Comparison of ENCODE assay signal across 17 mouse cellular contexts in the genomic region with DNA sequence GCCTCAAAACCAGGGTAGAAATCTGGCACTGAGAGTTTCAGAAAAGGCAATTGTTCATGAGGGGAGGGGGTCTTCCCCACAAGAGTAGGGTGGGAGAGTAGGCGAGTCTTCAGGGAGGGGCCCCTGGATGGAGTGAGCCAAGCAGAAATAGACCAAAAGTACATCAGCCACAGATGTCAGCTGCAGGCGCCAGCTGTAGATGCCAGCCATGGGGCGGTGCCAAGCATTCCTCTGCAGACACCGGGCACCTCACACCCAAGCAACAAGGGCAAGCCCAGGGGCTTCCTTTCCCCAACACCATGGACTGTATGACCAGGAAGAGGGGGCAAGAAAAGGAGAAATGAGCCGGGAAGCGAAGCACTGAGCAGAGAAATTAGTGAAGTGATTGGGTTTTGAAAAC.
"Had no signal": no experiment of that assay in that cellular context is flagged by ENCODE, and none has a peak within 500 bp of the region (broad histone marks: within the 10 kb centered on the region; RNA-seq: fewer than 3 reads in every experiment).

No protein-coding gene starts in this region.

- H3K36me3 ChIP-seq: kidney, embryonic 15.5 days; liver, embryonic 15.5 days; lung, embryonic 15.5 days; neural tube, embryonic 12.5 days had no signal

- H3K27me3 ChIP-seq: kidney, embryonic 15.5 days; liver, embryonic 15.5 days; lung, embryonic 15.5 days; neural tube, embryonic 12.5 days had no signal

- H3K4me1 ChIP-seq: kidney, embryonic 15.5 days; liver, embryonic 15.5 days; lung, embryonic 15.5 days; neural tube, embryonic 12.5 days had no signal

- H3K4me2 ChIP-seq: kidney, embryonic 15.5 days; liver, embryonic 11.5 days; liver, embryonic 15.5 days; lung, embryonic 15.5 days; midbrain, embryonic 11.5 days; neural tube, embryonic 12.5 days had no signal

- DNase-seq: kidney, adult 8-10 months; kidney, postnatal 10 days; kidney, postnatal 4 days; lung, adult 18-20 months; lung, postnatal 10 days; lung, postnatal 36 days; midbrain, embryonic 14.5 days; retina, postnatal 1 day; right cerebral cortex, postnatal 25 days; thymus, adult 18-20 months; thymus, postnatal 36 days had no signal

- H3K4me3 ChIP-seq: kidney, embryonic 15.5 days; liver, embryonic 15.5 days; lung, embryonic 15.5 days; neural tube, embryonic 12.5 days had no signal

- H3K9me3 ChIP-seq: kidney, embryonic 15.5 days; liver, embryonic 15.5 days; lung, embryonic 15.5 days; neural tube, embryonic 12.5 days had no signal

- H3K27ac ChIP-seq: kidney, embryonic 15.5 days; liver, embryonic 15.5 days; lung, embryonic 15.5 days; neural tube, embryonic 12.5 days had no signal

- H3K9ac ChIP-seq: kidney, embryonic 15.5 days; liver, embryonic 15.5 days; lung, embryonic 15.5 days; neural tube, embryonic 12.5 days had no signal
